Mouse (Mus musculus) limb, embryonic 13.5 days (tissue): ENCODE measurements around the gene Bicd2. TPM values are rescaled to one million over a fixed set of nuclear protein-coding genes. Genes with fewer than 3 reads are reported as not detected.

Experiments
- ATAC-seq: fragments of 200-750 bp; cut with Nextera tagmentation; 2 replicates; pipeline ENCODE4 v1.8.0; 2017; ENCODE audit warnings: low read depth, moderate number of reproducible peaks, moderate TSS enrichment; ENCODE audit not compliant: low FRiP score
- H3K27ac ChIP-seq: fragments of 300-500 bp; sonication (generic); 2 replicates; pipeline ENCODE4 v1.5.1; 2015; ENCODE audit warnings: inconsistent platforms, mild to moderate bottlenecking, moderate library complexity
- H3K27me3 ChIP-seq: fragments of 300-500 bp; sonication (generic); 2 replicates; pipeline ENCODE4 v1.6.1; 2015; ENCODE audit warnings: mild to moderate bottlenecking, inconsistent platforms
- H3K36me3 ChIP-seq: fragments of 300-500 bp; sonication (generic); 2 replicates; pipeline ENCODE4 v1.6.1; 2015; ENCODE audit warnings: inconsistent platforms, mild to moderate bottlenecking, moderate library complexity
- H3K4me1 ChIP-seq: fragments of 300-500 bp; sonication (generic); 2 replicates; pipeline ENCODE4 v1.6.1; 2015; ENCODE audit warnings: inconsistent platforms
- H3K4me2 ChIP-seq: fragments of 300-500 bp; sonication (generic); replicated peaks from 2 replicates; pipeline ENCODE4 v1.6.1; 2015; ENCODE audit warnings: inconsistent platforms, mild to moderate bottlenecking, moderate library complexity
- H3K4me3 ChIP-seq: fragments of 300-500 bp; sonication (generic); 2 replicates; pipeline ENCODE4 v1.5.1; 2015; ENCODE audit warnings: moderate library complexity, mild to moderate bottlenecking, inconsistent platforms
- H3K9ac ChIP-seq: fragments of 300-500 bp; sonication (generic); 2 replicates; pipeline ENCODE4 v1.6.1; 2015; ENCODE audit warnings: mild to moderate bottlenecking, inconsistent platforms
- H3K9me3 ChIP-seq: fragments of 300-500 bp; sonication (generic); 2 replicates; pipeline ENCODE4 v1.6.1; 2016; ENCODE audit warnings: inconsistent platforms
- WGBS: fragments of 180-500 bp; shearing (Covaris S2); methylation state at CpG from one replicate; pipeline ENCODE4 v1.1.7; 2015; 5-methylcytosine and 5-hydroxymethylcytosine counted together
- polyA plus RNA-seq: library from polyadenylated mRNA; unstranded; fragments of >200 nt; fragmentation: Nextera tagmentation; extraction: Ambion mirVana; gene quantifications from 2 replicates; pipeline ENCODE4 v1.2.1, GENCODE M21; 2015

Bicd2 gene
- polyA plus RNA-seq, 1 experiment from 2014 or later: 36.6 TPM

DNA sequence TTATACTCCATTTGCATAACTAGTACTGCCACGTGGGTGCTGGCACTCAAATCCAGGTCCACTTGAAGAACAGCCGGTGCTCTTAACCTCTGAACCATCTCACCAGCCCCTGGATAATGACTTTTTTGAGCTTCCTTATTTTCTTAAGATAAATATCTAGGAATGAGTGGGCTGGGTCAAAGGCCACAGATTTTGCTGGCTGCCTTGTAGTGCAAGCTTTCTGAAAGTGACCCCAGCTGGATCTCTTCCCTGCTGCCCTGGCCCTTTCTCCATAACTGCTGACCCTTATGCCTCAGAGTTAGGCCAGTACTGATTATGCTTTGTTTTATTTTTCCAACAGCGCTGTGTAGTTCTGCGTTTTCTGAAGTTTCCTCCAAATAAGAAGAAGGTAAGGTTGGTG lies 89.1 kb downstream of the Bicd2 start:
- Histone ChIP-seq H3K4me3 (no peak overlapping the region), H3K36me3 (peaks cover 39% of the 10 kb centered on the region), H3K9me3 (no peaks in the 10 kb centered on the region), H3K27me3 (no peaks in the 10 kb centered on the region), H3K4me1 (no peaks in the 10 kb centered on the region), H3K27ac (no peak overlapping the region), H3K4me2 (no peak overlapping the region), H3K9ac (no peak overlapping the region)
- WGBS: 82% methylated on average over 4 of the region's 4 CpGs
- ATAC-seq: no peak

DNA sequence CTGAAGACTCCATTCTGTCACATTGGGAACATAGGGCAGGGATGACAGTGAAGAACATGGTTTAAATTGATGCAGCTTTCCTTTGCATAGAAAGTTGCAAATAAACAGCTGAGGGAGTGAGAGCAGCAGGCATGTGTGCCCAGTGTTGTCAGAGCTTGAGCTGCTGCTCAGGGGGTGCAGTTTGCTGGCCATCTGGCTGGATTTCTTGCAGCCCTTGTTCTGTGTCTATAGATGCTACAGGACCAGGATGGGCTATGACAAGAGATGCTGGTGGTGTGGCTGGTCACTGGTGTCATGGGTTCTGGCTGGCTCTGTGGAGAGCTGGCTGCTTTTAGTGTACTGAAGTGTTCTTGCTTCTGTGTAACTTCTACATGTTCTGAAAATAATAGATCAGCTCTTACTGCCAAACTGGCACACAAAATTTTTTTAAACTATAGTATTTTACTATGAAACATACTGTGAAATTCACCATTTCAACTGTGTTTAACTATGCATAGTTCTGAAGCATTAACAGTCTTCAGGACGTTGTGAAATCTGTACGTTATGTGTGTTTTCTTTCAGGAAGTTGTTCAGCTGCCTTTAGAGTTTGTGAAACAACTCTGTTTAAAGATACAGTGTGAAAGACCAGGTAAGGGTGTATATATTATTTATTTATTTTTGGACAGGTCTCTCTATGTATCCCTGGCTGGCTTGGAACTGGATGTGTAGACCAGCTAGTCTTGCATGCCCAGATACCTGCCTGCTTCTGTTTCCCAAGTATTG lies 92.1 kb downstream of the Bicd2 start:
- Histone ChIP-seq H3K4me3 (no peak overlapping the region), H3K36me3 (peaks cover 64% of the 10 kb centered on the region), H3K4me2 (no peak overlapping the region), H3K27ac (no peak overlapping the region), H3K9me3 (no peaks in the 10 kb centered on the region), H3K4me1 (no peaks in the 10 kb centered on the region), H3K27me3 (no peaks in the 10 kb centered on the region), H3K9ac (no peak overlapping the region)
- WGBS: 87% methylated on average over 2 of the region's 2 CpGs
- ATAC-seq: no peak

DNA sequence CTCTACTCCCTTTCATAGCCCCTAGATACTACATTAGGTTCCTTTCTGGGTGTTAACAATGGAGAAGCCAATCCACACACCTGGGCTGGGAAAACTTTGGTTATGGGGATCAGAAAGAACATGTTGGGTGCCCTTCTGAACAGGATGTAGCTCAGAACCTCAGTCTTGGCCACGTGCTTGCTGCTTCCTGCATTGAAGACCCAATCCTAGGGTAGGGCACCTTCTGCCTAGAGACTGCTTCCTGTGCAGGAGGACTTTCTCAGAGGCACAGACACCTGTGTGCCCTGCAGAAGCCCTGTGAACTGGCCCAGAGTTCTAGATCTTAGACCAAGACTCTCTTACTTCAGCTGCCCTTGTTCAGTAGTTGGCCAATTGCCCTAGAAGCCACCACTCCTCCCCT lies 94.4 kb downstream of the Bicd2 start:
- H3K4me1 ChIP-seq: no peaks in the 10 kb centered on the region
- ATAC-seq: no peak
- 90% methylated on average over 1 of the region's 1 CpGs for WGBS
- H3K9ac ChIP-seq: no peak overlapping the region
- no peaks in the 10 kb centered on the region for H3K27me3 ChIP-seq
- H3K4me2 ChIP-seq: no peak overlapping the region
- no peak overlapping the region for H3K4me3 ChIP-seq
- no peaks in the 10 kb centered on the region for H3K9me3 ChIP-seq
- H3K27ac ChIP-seq: no peak overlapping the region
- H3K36me3 ChIP-seq: peaks cover 72% of the 10 kb centered on the region

DNA sequence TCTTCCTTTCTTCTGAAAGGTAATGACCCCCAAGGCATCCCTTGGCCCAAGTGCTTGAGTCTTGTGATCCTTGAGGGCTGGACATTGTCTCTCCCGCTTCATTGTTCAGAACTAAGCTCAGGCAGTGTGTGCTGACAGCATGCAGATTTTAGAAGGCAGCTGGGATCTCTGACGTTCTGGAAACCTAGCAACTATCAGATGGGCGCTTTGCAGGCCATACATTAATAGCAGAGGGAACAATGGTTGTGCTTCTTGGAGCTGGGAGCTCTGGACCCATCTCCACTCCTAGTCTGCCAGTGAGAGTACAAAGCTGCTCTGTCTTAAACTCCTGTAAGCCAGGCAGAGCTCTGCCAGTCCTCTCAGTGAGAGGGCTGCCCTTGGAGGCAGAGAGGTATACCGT lies 94.8 kb downstream of the Bicd2 start:
- no peaks in the 10 kb centered on the region for H3K27me3 ChIP-seq
- no peak overlapping the region for H3K4me3 ChIP-seq
- no peak for ATAC-seq
- WGBS: 87% methylated on average over 4 of the region's 4 CpGs
- no peak overlapping the region for H3K27ac ChIP-seq
- peaks cover 72% of the 10 kb centered on the region for H3K36me3 ChIP-seq
- no peaks in the 10 kb centered on the region for H3K9me3 ChIP-seq
- no peak overlapping the region for H3K9ac ChIP-seq
- no peak overlapping the region for H3K4me2 ChIP-seq
- H3K4me1 ChIP-seq: no peaks in the 10 kb centered on the region

Other genes with a start within 250 kb of the Bicd2 start
- gene Wnk2, start 193.6 kb upstream of the Bicd2 start, polyA plus RNA-seq: 2.0 and 2.1 TPM in 2 replicates
- 47.1 and 50.5 TPM in 2 replicates for gene Ninj1, start 154.1 kb upstream of the Bicd2 start, polyA plus RNA-seq
- 58.0 and 64.7 TPM in 2 replicates for gene Card19, start 125.5 kb upstream of the Bicd2 start, polyA plus RNA-seq
- gene Susd3, start 92.9 kb upstream of the Bicd2 start, polyA plus RNA-seq: 1.8 and 1.9 TPM in 2 replicates
- gene Fgd3, start 21.3 kb upstream of the Bicd2 start, polyA plus RNA-seq: 0.38 and 0.77 TPM in 2 replicates
- gene Ippk, start 79.7 kb downstream of the Bicd2 start, polyA plus RNA-seq: 13.9 and 14.3 TPM in 2 replicates
- 1.2 and 1.5 TPM in 2 replicates for gene Tes3-ps, start 151.7 kb downstream of the Bicd2 start, polyA plus RNA-seq
- gene Ecm2, start 163.2 kb downstream of the Bicd2 start, polyA plus RNA-seq: 1.4 and 1.9 TPM in 2 replicates
- 41.4 and 48.2 TPM in 2 replicates for gene Aspn, start 202.9 kb downstream of the Bicd2 start, polyA plus RNA-seq
- 2.4 and 4.0 TPM in 2 replicates for gene Omd, start 240.9 kb downstream of the Bicd2 start, polyA plus RNA-seq